Mouse (Mus musculus) stomach, postnatal 0 days (tissue): ENCODE measurements around the gene Gm5129. TPM values are rescaled to one million over a fixed set of nuclear protein-coding genes. Genes with fewer than 3 reads are reported as not detected.

Experiments used
- ATAC-seq: fragments of 200-750 bp; cut with Nextera tagmentation; 2 replicates; pipeline ENCODE4 v1.8.0; 2017; ENCODE audit not compliant: low FRiP score, low TSS enrichment
- DNase-seq: peaks from one replicate; pipeline ENCODE4 v3.0.0-alpha.2; 2016; ENCODE audit warnings: low spot score
- H3K27ac ChIP-seq: fragments of 300-500 bp; sonication (generic); replicated peaks from 2 replicates; pipeline ENCODE4 v1.5.1; 2014; ENCODE audit warnings: mild to moderate bottlenecking, control low read depth
- H3K27me3 ChIP-seq: fragments of 300-500 bp; sonication (generic); 2 replicates; pipeline ENCODE4 v1.6.1; 2014; ENCODE audit warnings: low read length; ENCODE audit not compliant: control insufficient read depth, insufficient read depth
- H3K36me3 ChIP-seq: fragments of 300-500 bp; sonication (generic); 2 replicates; pipeline ENCODE4 v1.6.1; 2014; ENCODE audit warnings: low read length, mixed read lengths; ENCODE audit not compliant: control insufficient read depth, insufficient read depth
- H3K4me1 ChIP-seq: fragments of 300-500 bp; sonication (generic); replicated peaks from 2 replicates; pipeline ENCODE4 v1.6.1; 2014; ENCODE audit warnings: antibody characterized with exemption; ENCODE audit not compliant: control insufficient read depth, insufficient read depth
- H3K4me2 ChIP-seq: fragments of 300-500 bp; sonication (generic); replicated peaks from 2 replicates; pipeline ENCODE4 v1.6.1; 2014; ENCODE audit warnings: low read depth, mild to moderate bottlenecking, control low read depth, moderate library complexity
- H3K4me3 ChIP-seq: fragments of 300-500 bp; sonication (generic); 2 replicates; pipeline ENCODE4 v1.5.1; 2014; ENCODE audit warnings: low read depth, low read length, control low read depth
- H3K9ac ChIP-seq: fragments of 300-500 bp; sonication (generic); 2 replicates; pipeline ENCODE4 v1.6.1; 2014; ENCODE audit warnings: mild to moderate bottlenecking, low read length, control low read depth, mixed read lengths
- H3K9me3 ChIP-seq: fragments of 300-500 bp; sonication (generic); 2 replicates; pipeline ENCODE4 v1.6.1; 2016; ENCODE audit warnings: low read length; ENCODE audit not compliant: control insufficient read depth
- CTCF ChIP-seq: IDR thresholded peaks from 2 replicates; pipeline ENCODE4 v1.5.1; 2016; ENCODE audit warnings: antibody characterized with exemption, low read depth, mild to moderate bottlenecking, moderate library complexity
- EP300 ChIP-seq: optimal IDR thresholded peaks from 2 replicates; pipeline ENCODE3; 2016; ENCODE audit warnings: antibody characterized with exemption
- WGBS: fragments of 180-500 bp; shearing (Covaris S2); extraction: QIAGEN DNeasy Blood & Tissue Kit; methylation state at CpG from one replicate; pipeline ENCODE4 v1.1.7; 2014; 5-methylcytosine and 5-hydroxymethylcytosine counted together
- polyA plus RNA-seq: library from polyadenylated mRNA; unstranded; fragments of >200 nt; fragmentation: Nextera tagmentation; extraction: Ambion mirVana; gene quantifications from 2 replicates; pipeline ENCODE4 v1.2.1, GENCODE M21; 2015

Gene Gm5129
- polyA plus RNA-seq, 1 experiment from 2014 or later = not detected

- TF ChIP-seq CTCF (no peak), EP300 (no peak)
- Histone ChIP-seq H3K4me2 (no peak overlapping the region), H3K27ac (no peak overlapping the region), H3K9ac (no peak overlapping the region), H3K4me1 (no peaks in the 10 kb centered on the region), H3K9me3 (no peaks in the 10 kb centered on the region), H3K27me3 (no peaks in the 10 kb centered on the region), H3K4me3 (no peak overlapping the region), H3K36me3 (peaks cover 17% of the 10 kb centered on the region)
- no peak for ATAC-seq
- no peak for DNase-seq
Observed at GRCm38 (mm10) chr5:29751306-29751705, 15.6 kb upstream of the Gm5129 start.

GRCm38 (mm10) chr5:29747661-29748060 lies 11.9 kb upstream of the Gm5129 start:
- WGBS = 94% methylated on average over 2 of the region's 2 CpGs
- H3K27me3 ChIP-seq = no peaks in the 10 kb centered on the region

GRCm38 (mm10) chr5:29741093-29741492 lies 5.4 kb upstream of the Gm5129 start:
- TF ChIP-seq CTCF (no peak), EP300 (no peak)
- no peaks in the 10 kb centered on the region for H3K27me3 ChIP-seq
- DNase-seq (no peak), ATAC-seq (no peak)
- H3K4me2 ChIP-seq = no peak overlapping the region
- H3K27ac ChIP-seq = no peak overlapping the region
- no peaks in the 10 kb centered on the region; the same call in 1 of the 2 replicates for H3K4me1 ChIP-seq
- no peak overlapping the region for H3K9ac ChIP-seq
- WGBS = 63% methylated on average over 4 of the region's 4 CpGs
- H3K9me3 ChIP-seq = no peaks in the 10 kb centered on the region
- H3K36me3 ChIP-seq = no peaks in the 10 kb centered on the region
- no peak overlapping the region for H3K4me3 ChIP-seq

More at GRCm38 (mm10) chr5:29747661-29748060, 11.9 kb upstream of the Gm5129 start:
- Histone ChIP-seq H3K36me3 (peaks cover 12% of the 10 kb centered on the region), H3K4me3 (no peak overlapping the region), H3K9me3 (no peaks in the 10 kb centered on the region), H3K9ac (no peak overlapping the region), H3K4me2 (no peak overlapping the region), H3K4me1 (no peaks in the 10 kb centered on the region; the same call in 1 of the 2 replicates), H3K27ac (no peak overlapping the region)
- TF ChIP-seq EP300 (no peak), CTCF (no peak)
- DNase-seq = no peak
- no peak for ATAC-seq

GRCm38 (mm10) chr5:29740651-29741050 lies 4.9 kb upstream of the Gm5129 start:
- WGBS = 62% methylated on average over 1 of the region's 1 CpGs
- H3K4me1 ChIP-seq = no peaks in the 10 kb centered on the region; the same call in 1 of the 2 replicates
- no peak for TF ChIP-seq CTCF
- TF ChIP-seq EP300 = no peak

GRCm38 (mm10) chr5:29738076-29738475 lies 2.3 kb upstream of the Gm5129 start:
- no peaks in the 10 kb centered on the region for H3K4me1 ChIP-seq
- H3K4me2 ChIP-seq = no peak overlapping the region
- TF ChIP-seq EP300 (no peak), CTCF (no peak)
- DNase-seq (no peak), ATAC-seq (no peak)
- no peaks in the 10 kb centered on the region for H3K9me3 ChIP-seq
- H3K27me3 ChIP-seq = no peaks in the 10 kb centered on the region
- no peak overlapping the region for H3K4me3 ChIP-seq
- 80% methylated on average over 4 of the region's 4 CpGs for WGBS
- no peak overlapping the region for H3K9ac ChIP-seq
- no peaks in the 10 kb centered on the region for H3K36me3 ChIP-seq
- H3K27ac ChIP-seq = no peak overlapping the region

More at GRCm38 (mm10) chr5:29740651-29741050, 4.9 kb upstream of the Gm5129 start:
- Histone ChIP-seq H3K4me3 (no peak overlapping the region), H3K27me3 (no peaks in the 10 kb centered on the region), H3K36me3 (no peaks in the 10 kb centered on the region), H3K27ac (no peak overlapping the region), H3K9me3 (no peaks in the 10 kb centered on the region), H3K4me2 (no peak overlapping the region), H3K9ac (no peak overlapping the region)
- no peak for DNase-seq
- no peak for ATAC-seq

- no peak for ATAC-seq
- no peak for DNase-seq
- no peak for TF ChIP-seq CTCF
- no peak for TF ChIP-seq EP300
- Histone ChIP-seq H3K4me3 (peak overlapping the region; percentile 85; the same call in 1 of the 2 replicates), H3K4me2 (peak overlapping the region; percentile 61), H3K9ac (no peak overlapping the region), H3K27me3 (no peaks in the 10 kb centered on the region), H3K27ac (no peak overlapping the region), H3K9me3 (no peaks in the 10 kb centered on the region), H3K36me3 (no peaks in the 10 kb centered on the region), H3K4me1 (no peaks in the 10 kb centered on the region)
- 78% methylated on average over 5 of the region's 5 CpGs for WGBS
Observed at GRCm38 (mm10) chr5:29737471-29737870, 1.7 kb upstream of the Gm5129 start.
